Mouse (Mus musculus) cerebellum, postnatal 25 days (tissue): Measurements from ENCODE around the gene Klhl2.

ENCODE experiments used
- DNase-seq, 2 experiments: peaks; one replicate each; pipeline ENCODE4 v3.0.0; 2021; ENCODE audit warnings: mixed read lengths in 2 of 2

Klhl2 gene

DNA sequence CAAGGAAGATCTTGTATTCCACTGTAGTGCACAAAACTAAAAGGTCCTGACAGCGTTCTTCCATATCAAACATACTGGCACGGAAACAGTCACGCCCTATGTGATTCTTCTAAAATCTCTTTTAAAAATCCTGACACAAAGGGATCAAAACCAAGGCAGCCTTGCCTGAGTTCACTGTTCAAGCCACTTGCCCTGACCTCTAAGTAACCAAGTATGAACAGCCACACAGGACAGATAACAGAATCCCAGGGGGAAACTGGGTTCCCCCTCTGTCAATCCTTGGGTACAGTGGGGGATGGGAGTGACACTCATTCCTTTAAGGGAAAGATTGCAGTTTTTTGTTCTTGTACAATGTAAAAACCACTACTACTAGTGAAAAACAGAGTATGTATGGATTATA is 19.9 kb downstream of the Klhl2 start:
- DNase-seq, result no peak

DNA sequence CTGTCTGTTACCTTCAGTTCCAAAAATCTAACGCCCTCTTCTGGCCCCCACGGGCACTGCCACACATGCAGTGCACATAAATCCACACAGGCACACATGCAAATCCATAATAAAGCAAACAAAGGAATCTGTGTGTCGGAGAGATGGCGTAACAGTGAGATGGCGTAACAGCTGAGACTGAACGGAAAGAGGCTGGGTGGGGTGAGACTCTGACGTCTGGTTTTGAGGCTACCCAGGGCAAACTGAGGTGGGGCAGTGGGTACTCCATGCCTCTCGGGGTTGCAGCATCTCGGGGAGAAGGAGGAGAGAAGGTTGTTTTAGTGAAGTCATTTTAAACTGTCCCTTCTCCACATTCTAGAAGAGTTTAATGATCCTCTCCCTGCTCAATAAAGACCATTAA is 20.4 kb downstream of the Klhl2 start:
- DNase-seq, result no peak

DNA sequence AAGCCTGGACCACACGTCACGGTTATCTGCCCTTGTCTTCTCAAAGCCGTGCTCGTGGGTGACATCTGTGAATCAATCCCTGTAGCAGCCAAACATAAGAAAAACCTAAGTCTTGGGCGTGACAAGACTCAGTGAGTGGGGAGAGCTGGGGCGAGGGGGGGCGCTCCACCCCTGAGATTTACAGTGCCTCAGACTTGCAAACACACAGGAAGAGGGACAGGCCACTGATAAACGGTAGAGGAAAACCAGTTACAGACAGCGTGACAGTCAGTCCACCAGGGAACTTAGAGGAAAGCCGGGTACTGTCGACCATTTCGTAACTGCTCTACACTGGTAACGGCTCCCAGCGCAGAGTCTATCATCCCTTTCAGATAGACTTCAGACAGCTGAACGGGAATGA is 21.4 kb downstream of the Klhl2 start:
- no peak for DNase-seq

DNA sequence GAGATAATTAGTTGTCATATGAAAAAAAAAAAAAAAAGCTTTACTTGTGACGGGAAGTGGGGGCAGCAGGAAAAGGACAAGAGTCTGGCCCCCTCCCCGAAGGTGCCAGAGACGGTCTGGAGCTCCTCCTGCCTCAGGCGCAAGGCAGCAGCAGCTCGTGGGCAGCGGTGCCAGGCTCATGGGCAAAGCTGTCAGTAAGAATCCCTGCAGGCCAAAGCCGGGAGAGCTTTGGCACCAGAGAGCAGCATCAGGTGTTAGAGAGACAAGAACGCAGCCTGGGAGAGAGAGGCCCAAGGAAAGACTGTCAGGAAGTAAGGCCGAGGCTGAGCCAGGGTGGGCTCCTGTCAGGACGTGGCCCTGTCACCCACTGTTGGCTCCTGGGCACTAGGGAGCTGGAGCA is 22.5 kb downstream of the Klhl2 start:
- peak in 1 of 2 experiments; percentile 41 for DNase-seq

DNA sequence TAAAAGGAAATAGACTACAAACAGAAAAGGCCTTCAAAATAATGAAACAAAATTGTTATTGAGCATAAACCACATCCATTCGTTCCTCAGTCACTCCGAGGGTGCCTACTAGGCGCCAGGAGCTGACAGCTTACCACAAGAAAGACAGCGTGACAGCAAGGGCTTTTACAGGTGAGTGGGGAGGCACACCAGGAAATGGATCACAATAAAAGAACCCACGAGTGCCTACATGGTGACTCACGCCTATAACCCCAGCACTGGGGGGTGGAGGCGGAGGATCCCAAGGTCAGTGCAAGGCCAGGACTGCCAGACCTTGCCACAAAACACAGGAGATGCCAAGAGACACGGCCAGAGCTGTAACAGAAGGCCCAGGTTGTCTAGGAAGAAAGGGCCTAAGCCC is 23.4 kb downstream of the Klhl2 start:
- DNase-seq, result no peak

DNA sequence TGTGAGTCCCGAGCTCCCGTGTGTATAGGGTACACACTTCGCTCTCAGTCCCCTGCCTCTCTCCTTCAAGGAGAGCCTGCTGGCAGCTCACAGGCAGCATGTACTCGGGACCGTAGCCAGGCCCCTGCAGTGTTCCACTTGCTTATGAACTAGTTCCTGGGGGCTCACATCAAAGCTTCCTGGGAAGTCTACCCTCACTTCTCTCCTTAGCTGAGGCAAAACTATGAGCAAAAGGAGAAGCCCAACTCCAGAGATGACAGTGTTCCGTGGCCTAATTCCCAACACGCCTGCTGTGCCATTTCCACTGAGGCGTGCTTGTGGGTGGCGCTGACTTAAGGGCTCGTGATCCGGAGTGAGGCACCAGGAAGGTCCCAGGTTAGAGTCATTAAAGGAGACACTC is 25.9 kb downstream of the Klhl2 start:
- DNase-seq, result peak; percentile 58 to 68

DNA sequence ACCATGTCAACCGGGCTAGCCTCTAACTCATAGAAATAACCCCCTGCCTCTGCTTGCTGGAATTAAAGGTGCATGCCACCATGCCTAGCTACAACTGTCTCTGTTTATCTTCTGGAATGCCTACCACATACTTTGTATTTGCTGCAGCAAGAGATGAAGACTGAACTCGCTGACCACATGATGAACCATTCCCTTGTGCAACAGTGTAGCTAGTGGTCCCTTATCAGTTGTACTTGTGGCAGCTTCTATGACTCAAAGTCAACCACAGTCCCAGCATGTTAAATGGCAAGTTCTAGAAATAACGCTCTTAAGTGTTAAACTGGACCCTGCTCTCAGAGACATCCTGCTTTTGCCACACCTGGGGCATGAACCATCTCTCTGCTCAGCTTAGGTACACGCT is 28.9 kb downstream of the Klhl2 start:
- DNase-seq, result no peak

DNA sequence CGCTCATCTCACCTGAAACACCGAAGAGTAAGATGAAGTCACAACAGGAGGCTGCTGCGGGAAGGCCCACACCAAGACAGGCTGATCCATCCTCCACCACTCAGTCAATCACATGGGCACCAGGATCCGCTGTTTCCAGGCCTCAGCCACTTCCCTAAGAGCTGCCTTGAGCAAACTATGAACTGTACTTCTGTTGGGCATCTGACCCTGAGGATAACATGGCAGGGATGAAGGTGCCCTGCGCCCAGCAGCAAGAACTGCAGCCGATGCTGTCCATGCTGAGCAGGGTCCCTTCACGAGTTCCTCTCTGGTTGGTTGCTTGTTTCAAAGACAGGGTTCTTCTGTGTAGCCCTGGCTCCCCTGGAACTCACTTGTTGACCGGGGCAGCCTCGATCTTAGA is 38.0 kb downstream of the Klhl2 start:
- DNase-seq, result no peak

DNA sequence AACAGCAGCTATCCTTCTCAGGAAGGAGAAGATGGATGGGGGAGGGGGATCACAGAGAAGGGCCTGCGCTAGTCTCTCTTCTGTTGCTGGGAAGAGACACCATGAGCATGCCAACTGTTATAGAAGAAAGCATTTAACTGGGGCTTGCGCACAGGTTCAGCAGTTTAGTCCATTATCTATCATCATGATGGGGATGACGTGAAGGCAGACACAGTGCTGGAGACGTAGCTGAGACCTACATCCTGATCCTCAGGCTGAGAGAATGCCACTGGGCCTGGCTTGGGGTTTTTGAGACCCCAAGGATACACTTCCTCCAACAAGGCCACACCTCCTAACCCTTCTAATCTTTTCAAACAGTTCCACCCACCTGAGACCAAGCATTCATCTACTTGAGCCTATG is 38.7 kb downstream of the Klhl2 start:
- DNase-seq, result no peak

DNA sequence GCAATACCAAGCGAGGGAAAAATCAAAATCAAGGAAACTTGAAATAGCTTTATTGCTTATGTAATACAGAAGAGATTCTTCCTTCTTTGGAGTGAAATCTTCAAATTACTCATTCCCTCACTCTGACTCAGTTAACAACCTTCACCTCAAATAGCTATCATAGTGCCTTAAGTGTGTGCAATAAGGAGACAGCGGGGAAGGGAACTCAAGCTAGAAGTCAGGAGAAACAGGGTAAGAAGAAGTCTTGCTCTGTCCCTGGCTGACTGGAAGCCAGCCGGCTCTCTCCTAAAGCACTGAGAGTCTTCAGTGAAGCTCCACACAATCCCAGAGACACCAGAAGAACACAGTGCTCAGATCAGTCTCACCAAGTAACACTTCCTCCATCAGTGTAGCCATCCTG is 43.3 kb downstream of the Klhl2 start:
- no peak for DNase-seq

DNA sequence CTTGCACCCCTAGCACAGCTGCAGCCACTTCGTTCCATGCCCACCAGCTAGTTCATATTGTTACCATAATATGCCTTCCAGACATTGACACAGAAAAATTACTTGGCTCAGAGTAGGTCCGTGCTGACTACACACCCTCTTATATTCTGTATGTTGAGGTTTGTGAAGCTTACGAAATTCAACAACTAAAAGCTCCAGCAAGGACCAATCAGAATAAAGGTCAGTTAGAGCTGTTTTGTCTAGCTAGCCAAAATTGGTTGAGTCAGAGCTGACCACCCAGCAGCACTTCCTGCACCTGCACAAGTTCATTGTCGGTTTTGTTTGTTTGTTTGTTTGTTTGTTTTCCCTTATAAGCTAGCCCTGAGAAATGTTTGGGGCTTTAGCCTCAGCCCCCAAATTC is 44.8 kb downstream of the Klhl2 start:
- DNase-seq, result no peak

DNA sequence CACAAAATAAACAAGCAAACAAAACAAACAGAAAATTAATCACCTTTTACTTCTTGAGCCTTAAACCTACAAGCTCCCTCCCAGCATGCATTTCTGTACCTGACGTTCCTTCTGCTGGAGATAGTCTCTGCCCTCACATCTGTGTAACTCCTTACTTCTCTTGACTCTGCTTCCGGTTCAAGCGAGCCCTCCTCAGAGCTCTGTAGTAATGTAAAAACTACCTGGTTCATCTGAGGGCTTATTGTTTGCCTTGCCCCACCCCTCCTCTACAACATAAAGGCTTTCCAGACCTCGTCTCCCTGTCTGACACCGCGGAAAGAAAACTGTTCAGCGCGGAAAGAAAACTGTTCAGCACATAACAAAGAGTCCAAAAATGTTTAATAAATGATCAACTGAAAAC is 50.5 kb downstream of the Klhl2 start:
- no peak for DNase-seq

DNA sequence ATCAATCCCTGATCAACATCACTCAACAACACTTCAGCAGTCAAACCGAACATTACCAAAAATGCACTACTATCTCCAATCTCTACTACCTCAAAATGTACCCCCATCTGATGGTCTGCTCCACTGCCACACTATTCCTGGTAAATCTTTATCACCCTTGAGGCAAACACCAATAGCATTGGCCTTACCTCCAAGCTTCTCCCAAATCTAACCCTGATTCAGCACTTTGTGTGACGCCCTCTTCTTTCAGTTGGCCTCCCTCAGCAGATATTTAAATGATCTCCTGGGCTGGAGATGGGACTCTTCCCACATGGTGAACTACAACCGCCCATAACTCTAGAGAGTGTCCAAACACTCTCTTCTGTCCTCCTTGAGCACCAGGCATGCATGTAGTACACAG is 51.3 kb downstream of the Klhl2 start:
- DNase-seq, result no peak

DNA sequence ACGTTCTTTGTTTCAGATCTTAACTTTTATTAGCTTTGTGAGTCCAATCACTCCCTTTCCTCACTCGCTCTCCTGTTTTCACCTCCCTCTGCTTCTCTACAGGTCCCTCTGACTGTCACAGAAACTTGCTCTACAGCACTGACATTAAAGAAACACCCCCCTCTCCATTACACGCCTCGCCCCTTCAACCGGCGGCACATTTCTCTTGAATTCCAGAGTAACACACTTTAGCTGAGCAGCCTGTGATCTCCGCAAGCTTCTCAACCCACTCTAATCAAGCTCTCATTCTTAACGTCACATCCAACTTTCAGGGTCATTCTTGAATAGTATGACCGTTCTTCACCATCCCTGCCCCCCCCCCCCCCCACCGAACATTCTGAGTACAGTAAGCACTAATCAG is 52.1 kb downstream of the Klhl2 start:
- DNase-seq, result no peak

DNA sequence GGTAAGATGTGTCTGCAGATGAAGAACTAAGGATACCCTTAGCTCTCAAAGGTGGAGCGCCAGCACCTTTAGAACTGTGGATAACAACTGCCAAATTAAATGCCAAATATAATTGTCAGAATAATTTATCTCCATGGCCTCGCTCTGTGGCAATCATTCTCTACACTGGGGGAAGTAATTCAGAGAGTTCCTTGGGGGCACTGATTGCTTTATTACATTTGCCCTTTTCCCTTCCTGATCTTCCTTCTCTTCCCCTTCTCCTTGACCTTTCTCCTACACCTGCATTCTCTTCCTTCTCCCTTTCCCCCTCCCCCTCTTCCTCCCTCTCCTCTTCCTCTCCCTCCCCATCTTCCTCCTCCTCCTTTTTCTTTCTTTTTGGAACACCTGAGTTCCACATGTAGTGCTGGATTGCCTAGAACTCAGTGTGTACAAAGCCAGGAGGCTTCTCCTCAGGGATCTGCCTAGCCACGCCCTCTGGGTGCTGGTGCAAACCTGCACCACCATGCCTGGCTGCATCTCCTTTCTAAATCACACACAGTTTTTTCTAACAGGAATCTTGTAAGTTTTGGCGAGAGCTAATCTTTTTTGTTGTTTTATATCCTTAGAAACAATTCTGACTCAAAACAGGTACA is 58.5 kb downstream of the Klhl2 start:
- no peak for DNase-seq

DNA sequence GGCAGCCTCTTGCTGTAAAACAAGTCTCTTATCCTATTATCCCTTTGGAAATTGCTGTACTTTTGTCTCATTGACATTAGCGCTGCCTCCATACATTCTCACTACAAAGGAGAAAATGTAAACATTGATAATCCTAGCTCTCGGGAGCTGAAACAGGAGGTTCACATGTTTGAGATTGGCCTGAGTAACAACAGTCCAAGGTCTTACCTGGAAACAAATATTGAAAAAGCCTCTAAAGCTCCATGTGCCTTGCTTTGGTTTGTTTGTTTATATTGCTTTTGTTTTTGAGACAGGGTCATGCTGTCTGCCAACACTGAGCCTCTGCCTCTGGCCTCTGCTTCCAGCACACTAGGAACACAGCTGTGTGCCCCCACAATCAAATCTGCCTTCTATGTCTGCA is 59.4 kb downstream of the Klhl2 start:
- no peak for DNase-seq

DNA sequence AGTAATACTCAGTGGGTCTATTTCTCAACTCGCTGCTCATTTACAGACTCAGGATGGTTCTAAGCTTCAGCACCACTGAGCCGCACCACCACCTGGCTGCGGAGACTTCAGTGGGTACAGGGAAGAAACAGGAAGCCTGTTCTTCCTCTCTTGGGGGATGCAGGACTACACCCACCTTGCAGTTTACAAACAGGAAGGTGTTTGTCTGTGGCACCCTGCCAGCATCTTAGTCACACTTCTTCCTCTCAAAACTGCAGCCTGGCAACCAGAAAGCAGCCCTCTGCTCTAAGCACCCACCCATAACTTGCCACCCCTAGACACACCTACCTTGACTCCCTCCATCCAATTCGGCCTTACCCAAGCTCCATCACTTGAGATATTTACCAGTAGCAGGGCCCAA is 61.1 kb downstream of the Klhl2 start:
- DNase-seq, result peak in 1 of 2 experiments; percentile 38

DNA sequence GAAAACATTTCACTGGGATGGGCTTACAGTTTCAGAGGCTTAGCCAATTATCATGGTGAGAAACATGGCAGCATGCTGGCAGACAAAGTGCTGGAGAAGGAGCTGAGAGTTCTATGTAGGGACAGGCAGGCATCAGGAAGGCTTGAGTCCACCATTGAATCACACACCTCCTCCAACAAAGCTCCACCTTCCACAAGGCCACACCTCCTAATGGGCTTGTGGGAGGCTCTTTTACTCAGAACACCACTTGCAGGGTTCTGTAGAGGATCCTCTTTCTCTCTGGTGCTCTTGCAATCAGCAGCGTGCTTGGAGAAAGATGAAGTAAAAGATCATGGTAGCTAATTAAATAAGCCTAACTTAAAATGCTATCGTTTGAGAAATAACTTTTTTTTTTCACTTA is 63.0 kb downstream of the Klhl2 start:
- no peak for DNase-seq

DNA sequence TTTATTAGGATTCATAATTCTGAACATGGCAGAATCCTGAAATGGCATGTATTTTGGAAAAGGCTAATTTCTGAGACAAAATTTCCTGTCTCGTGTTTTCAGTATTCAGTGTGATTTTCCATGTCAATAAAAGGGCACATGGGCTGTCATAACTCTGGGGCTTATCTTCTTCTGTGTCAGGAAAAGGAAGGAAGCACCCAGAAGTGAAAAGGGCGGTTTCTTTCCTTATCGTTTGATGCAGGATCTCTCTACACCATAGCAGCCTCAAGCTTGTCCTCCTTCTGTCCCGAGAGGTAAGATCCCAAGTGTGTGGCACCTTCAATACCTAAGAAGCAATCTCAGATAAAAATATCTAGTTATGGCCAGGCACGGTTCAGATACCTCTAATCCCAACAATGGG is 65.6 kb downstream of the Klhl2 start:
- no peak for DNase-seq

DNA sequence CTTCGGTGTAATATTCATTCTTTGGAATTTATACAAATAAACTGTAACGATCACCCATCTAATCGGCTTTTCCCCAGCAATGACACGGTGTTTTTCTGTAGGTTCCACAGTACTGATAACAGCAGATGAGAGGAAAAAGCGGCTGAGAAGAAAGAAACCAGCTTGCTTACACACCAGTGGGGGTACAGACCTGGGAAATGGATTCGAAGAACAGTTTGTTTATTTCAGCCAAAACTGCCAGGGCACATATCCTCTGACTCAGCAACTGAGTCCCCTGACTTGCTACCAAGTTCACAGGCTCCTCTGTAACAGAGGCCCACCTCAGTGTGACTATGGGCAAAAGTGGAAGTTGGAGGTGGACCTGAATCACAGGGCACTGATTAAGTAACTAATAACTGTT is 67.9 kb downstream of the Klhl2 start:
- DNase-seq, result no peak

DNA sequence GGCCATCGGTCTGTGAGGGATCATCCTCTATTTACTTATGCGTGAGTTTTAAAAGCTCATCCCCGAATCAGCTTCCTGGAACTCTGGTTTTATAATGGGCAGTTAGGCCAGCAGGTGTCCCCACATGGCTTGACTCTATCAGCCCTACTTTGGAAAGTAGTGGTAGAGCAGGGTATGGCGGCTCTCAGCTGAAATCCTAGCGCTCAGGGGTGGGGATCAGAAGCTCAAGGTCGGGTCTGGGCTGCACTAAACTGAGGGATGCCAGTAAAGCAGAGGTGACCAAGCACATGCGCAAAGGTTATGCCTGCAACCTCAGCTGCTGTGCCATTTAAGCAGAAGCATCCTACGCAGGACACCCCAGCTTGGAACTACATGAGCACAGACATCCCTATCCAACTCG is 71.9 kb downstream of the Klhl2 start:
- no peak for DNase-seq

DNA sequence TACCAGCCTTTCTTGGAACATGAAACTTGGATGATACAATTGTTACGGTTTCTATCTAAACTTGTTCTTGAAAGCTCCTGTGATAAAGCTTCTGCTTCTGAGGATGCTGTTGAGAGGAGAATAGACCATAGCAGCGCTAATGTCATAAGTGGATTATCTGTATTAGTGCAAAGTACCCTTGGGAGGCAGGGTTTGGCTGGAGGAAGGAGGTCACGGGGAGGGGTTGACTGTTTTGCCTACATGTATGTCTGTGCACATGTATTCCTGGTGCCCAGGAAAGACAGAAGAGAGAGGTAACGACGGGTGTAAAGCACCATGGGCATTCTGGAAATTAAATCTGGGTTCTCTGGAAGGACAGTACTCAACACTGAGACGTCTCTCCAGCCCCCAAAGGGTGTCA is 75.7 kb downstream of the Klhl2 start:
- no peak for DNase-seq

DNA sequence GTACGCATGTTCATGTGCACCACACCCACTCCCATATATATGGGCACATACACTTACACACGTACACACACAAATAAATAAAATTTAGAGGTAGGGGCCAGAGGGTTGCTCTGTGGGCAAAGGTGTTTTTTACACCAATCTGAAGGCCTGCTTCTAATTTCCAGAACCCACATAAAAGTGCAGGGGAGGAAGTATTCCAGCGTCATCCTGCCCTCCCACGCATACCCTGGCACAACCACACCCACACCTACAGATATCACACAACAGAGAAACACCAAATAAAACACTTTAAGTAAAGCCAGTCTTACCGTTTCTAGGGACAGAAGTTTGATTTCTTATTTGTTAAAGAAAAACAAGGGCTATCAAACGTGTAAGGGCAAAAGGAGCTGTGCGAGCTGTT is 79.0 kb downstream of the Klhl2 start:
- no peak for DNase-seq

DNA sequence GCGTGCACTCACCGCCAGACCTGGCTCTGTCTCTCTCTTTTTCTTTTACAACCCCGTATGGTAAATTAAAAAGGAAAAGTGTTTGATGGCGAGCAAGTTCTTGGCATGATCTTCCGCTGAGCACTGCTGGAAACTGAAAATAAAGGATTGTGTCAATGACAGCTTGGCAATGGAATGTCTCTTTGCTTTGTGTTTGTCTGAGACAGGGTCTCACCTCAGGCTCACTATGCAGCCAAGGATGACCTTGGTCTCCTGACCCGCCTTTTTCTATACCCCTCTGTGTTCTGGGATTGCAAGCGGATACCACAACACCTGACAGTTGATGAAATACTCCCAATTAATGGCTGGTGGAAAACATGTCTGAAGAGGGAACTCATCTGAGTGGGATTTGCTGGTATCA is 80.2 kb downstream of the Klhl2 start:
- DNase-seq, result no peak

DNA sequence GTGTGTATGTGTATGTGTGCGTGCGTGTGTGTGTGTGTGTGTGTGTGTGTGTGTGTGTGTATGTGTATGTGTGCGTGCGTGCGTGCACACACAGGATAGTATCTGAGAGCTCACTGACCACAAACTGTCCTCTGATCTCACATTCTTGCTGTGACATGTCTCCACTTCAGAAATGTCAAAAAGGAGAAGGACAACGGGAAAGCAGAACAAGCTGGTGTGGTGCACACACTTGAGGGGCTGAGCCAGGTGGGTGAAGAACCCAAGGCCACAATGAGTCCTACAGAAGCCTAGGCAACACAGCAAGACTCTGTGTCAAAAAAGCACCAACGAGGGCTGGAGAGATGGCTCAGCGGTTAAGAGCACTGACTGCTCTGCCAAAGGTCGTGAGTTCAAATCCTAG is 81.2 kb downstream of the Klhl2 start:
- DNase-seq, result no peak

DNA sequence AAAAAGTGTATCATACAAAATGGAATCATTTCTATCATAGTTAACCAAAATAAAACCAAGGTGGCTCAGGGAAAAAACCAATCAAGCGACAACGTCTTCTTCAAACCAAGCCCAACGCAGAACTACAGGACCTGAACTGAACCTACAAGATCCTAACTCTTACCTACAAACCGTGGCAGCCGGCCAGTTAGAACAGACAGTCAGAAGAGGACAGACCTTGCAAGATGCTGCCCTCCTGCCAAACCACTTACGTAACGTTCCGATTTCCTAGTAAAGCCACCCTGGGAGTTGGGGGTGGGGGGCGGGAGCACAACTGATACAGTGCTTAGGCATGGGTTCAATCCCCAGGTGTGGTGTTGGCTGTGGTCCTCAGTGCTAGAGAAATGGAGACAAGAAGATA is 82.8 kb downstream of the Klhl2 start:
- DNase-seq, result peak; percentile 32 to 67
